Mouse (Mus musculus): ENCODE measurements around the gene Pex1. TPM values are rescaled to one million over a fixed set of nuclear protein-coding genes. Genes with fewer than 3 reads are reported as not detected.

The Pex1 gene
- total RNA-seq, 1 experiment from 2014 or later: 13.4 TPM

Other genes with a start within 250 kb of the Pex1 start
- 76.1 and 83.7 TPM in 2 replicates for gene Fam133b, start 52.2 kb upstream of the Pex1 start, total RNA-seq (2017)
- 18.7 and 28.1 TPM in 2 replicates for gene 1700109H08Rik, start 24.5 kb upstream of the Pex1 start, total RNA-seq (2017)
- 45.5 and 67.2 TPM in 2 replicates for gene Rbm48, start 519 bp downstream of the Pex1 start, total RNA-seq (2017)
- not detected in 2 replicates for gene Tmbim7, start 55.1 kb downstream of the Pex1 start, total RNA-seq (2017)
- gene Gatad1, start 61.1 kb downstream of the Pex1 start, total RNA-seq (2017): 110 and 118 TPM in 2 replicates
- 46.7 and 48.1 TPM in 2 replicates for gene Ankib1, start 206.9 kb downstream of the Pex1 start, total RNA-seq (2017)
- gene Krit1, start 207.1 kb downstream of the Pex1 start, total RNA-seq (2017): 106 and 110 TPM in 2 replicates
- 1.2 and 1.5 TPM in 2 replicates for gene Lrrd1, start 249.1 kb downstream of the Pex1 start, total RNA-seq (2017)

All from neutrophil, adult 5-6 weeks (primary cell).